Mouse (Mus musculus): ENCODE data around the gene Ap1ar. TPM values are rescaled to one million over a fixed set of nuclear protein-coding genes. Genes with fewer than 3 reads are reported as not detected.
A peak's percentile ranks its signal among the peaks of the same experiment; 100 is the strongest.
"Not testable (repeated sequence)": the region's sequence is repeated elsewhere in the genome, so short reads cannot be mapped to it uniquely, and the experiment has no call there.

The Ap1ar gene
- total RNA-seq, 2 experiments from 2014 or later, result 85.0 to 87.2 TPM

DNA sequence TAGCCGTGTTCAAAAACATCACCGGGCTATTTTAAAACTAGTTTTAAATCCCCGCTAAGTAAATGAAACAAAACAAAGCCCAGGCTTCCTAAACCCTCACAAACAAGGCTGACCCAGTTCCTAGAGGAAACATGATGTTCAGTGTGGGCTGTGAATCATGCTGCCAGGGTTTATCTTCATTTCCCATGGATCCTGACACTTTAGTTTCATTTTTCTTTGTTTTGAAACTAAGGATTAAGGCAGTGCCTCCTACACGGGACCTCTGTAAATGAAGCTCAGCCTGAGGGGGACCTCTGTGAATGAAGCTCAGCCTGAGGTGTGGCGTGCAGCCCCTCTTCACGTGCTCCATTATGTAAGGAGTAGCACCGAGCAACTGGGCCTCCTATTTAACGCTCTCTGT, 34.5 kb downstream of the Ap1ar start:
- no peak for DNase-seq
- intact Hi-C loops (cut with DNase I), result no loop called here

DNA sequence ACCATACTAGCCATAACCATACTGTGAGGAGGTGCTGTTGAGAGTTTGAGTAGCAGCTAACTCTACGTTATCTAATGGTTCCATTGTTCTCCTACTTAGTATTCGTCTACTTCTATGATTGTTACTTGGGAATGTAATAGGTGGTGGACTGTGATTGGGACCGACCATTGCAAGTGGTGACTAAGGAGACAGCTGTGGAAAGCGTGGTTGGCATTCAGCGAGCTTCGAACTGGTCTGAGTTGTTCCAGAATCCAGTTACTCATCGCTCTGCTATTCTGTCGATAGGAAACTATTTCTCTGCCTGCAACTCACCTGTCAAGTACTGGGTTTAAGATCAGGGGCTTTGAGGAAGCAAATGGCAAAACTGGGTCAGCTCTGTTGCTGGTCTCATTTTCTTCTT, 36.2 kb downstream of the Ap1ar start:
- intact Hi-C loops (cut with DNase I), result no loop called here
- DNase-seq, result no peak

DNA sequence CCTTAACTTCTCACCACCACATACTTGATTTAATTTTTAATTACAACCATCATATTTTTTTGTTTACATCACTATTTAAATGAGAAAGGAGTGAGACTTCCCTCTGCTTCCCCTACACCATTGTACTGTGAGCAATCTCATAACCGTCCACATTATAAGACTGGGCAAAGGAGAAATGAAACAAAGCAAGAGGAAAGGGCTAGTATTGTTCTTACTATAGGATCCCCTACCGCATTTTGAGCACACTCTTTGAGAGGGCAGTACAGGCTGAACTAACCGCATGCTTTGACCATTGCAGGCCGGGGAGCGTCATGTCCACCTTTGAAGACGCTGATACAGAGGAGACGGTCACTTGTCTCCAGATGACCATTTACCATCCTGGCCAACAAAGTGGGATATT, 41.1 kb downstream of the Ap1ar start:
- no peak for DNase-seq
- intact Hi-C loops (cut with DNase I), result no loop called here

DNA sequence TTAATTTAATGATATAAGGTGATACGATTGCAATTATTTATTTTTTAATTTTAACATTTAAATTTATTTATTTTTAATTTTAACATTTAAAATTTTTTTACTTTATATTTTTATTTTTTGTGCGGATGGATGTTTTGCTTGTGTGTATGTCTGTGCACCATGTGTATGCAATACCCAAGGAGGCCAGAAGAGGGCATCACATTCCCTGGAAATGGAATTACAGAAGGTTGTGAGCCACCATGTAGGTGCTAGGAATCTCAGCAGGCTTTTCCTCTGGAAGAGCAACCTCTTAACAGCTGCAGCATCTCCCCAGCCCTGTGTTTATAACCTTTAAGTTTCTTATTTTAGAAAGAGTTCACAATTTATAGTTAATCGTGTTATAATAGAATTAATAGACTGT, 41.6 kb downstream of the Ap1ar start:
- no peak for DNase-seq
- intact Hi-C loops (cut with DNase I), result no loop called here

DNA sequence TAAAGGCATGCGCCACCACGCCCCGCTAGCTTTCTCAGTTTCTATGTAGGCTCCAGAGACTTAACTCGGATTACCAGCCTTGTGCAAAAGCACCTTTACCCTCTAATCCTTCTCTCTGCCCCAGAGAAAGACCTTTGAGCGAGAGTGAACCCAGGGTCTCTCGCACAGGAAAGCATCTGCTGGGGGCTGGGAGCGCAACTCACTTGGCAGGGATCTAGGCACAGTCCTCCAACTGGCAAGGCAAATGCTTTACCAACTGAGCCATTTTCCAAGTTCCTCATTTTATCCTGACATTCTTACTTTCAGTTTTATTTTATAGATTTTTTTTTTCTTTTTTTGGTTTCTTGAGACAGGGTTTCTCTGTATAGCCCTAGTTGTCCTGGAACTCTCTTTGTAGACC, 44.3 kb downstream of the Ap1ar start:
- no peak for DNase-seq
- intact Hi-C loops (cut with DNase I), result no loop called here

DNA sequence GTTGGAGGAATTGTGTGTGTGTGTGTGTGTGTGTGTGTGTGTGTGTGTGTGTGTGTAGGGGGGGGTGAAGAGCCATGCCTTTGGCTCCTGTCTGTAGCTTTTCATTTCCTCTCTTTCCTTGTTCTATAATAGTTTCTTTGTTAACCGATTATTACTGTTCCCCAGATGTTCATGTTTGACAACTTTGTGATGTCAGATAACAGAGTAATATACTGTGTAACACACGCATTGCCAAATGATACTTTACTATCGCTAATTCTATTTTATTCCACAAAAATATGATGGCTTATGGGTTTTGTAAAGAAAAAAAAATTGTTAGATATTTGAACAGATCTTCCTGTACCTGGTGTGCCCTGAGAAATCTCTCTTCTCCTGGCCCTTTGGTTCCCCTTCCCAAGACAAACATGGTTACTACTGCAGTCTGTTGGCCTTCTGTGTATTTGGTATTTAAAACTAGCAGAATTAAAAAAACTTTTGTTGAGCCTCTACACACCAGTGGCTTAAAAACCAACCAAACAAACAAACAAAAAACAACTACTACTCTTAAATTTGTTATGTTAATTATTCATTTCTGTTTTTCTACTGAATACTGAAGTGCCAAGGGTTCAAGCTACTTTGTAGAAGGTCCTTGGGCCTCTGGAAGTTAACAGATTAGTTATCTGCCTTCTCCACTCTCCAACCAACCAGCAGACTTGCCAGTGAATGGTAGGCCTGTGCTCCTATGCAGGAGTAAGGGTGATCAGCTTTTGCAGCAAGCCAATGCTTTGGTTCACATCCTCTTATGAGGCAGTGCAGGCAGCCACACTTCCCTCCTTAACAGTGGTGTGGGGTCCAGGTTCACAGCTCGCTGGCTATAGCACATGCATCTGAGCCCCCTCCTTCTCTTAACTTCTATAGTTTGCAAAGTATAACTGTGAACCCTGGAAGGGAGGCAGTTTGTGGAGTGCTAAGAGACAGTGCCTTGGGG, 45.4 kb downstream of the Ap1ar start:
- intact Hi-C loops (cut with DNase I), result no loop called here
- no peak for DNase-seq

DNA sequence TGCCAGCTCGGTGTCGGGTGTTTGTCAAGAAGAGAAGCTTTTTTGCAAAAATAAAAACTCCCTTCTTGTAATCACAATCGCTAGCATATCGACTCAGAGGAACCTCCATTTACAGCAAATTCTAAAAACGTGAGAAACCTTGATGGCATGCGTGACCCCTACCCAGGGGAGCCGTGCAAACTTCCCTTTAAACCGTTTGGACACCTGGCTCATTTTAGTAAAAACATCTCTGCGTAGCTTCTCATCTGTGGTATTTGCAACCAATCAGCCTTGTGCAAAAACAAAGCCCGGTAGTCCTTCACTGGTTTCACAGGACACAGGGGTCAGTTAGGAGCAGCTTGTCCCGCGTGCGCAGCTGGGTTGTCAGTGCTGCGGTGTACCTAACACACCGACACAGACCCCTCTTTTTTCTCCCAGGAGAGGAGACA, 46.3 kb downstream of the Ap1ar start:
- no peak for DNase-seq
- intact Hi-C loops (cut with DNase I), result no loop called here

DNA sequence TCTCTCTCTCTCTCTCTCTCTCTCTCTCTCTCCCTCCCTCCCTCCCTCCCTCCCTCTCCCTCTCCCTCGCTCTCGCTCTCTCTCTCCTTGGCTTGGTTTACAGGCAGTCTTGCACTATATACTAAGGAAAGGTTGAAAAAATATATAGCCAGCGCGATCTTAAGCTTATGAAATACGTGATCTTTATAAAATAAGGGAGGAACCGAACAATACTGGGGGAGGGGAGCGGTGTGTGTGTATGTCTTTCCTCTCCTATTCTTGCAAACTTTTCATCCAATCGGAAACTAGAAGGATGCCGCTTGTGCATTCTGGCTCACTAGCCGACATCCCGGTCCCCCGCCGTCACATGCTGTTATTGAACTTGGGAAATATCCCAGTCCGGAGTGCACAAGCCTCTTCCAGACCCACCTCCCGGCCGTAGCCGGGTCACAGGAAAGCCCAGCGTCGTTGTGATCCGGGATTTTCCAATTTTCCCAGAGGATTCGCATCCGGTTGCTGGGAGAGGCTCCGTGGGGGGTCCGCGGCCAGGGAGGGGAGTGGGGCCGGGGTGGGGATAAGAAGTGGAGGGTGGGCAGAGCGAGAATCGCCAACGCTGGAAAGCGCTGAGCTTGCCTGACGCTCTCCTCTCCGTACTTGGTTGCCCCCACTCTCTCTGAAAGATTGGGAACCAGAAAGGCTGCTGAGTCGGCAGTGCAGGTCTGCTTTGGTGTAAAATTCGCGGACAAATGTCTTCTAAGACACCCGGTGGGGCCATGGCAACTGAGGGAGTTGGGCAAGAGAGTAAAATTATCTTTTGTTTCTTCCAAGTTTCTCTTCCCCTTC, 46.9 kb downstream of the Ap1ar start:
- peak; percentile 48 for DNase-seq
- intact Hi-C loops (cut with DNase I), result no loop called here

DNA sequence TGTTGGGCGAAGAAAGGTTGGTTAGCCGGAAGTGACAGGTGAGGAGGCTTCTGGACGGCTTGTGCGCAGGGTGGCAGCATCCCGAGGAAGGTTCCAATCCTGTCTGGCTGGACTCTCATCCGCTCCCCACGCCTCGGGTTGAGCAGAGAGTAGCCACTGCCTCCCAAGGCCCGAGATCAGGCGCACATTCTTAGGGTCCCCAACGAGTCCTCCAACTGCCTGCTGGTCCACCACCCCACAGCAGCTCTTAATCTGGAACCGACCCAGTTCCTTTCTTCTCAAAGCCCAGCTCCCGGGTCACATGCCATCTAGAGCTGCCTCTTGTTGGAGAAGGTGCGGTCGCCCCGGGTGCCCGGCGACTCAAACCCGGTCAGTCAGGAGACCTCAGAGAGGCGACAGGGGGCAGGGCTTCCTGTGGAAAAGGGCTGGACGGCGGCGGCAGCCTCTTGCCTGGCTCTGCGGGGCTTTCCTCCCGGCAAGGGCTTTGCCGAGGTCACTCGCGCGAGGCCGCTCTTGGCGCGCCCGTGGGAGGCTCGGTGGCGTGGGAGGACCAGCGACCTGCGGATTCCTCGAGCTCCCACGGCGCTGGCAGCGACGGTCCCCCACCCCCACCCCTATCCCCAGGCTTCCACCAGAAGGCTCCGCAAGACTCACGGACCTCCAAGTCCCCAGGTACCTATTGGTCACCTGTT, 47.7 kb downstream of the Ap1ar start, which contains the start of gene Tifa:
Tifa (plus strand) TSS at position 306 of the 692 bp plus-strand sequence.
- peak; percentile 46 for DNase-seq
- intact Hi-C loops (cut with DNase I), result no loop called here

DNA sequence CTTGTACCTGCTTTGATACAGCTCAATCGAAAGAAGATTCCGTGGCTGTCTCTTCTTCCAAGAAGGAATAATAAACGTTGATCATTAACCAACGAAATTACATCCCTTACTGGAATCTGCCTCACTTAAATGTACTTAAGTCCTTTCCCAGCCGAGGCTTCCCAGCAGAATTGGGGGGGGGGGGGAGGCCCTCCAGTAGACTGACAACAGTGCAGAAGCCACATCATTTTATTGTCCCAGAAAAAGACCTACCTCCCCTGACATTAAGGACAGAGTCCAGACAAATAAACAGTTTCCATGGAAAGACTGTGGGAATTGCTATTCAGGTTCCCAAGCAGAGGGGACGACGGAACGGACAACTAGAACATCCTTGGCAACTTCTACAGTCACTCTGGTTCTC, 48.4 kb downstream of the Ap1ar start:
- intact Hi-C loops (cut with DNase I), result no loop called here
- no peak for DNase-seq

DNA sequence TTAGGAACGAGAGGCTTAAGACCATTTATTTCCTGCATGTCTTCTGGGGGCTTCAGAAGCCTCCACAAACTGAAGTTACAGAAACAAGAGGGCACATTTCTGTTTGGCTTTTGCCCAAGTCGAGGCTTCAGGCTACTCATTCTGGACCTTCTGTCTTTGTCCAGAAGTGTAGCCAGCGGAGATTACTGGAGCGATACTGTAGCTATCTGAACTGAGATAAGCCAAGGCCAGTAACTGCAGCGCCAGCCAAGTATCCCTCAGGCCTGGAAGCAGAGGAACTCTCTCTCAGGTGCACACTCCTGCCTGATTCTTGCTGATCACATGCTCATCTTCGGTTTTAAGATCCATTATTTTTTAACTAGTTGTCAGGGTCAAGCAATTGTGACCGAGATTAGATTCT, 49.3 kb downstream of the Ap1ar start:
- intact Hi-C loops (cut with DNase I), result no loop called here
- DNase-seq, result no peak

DNA sequence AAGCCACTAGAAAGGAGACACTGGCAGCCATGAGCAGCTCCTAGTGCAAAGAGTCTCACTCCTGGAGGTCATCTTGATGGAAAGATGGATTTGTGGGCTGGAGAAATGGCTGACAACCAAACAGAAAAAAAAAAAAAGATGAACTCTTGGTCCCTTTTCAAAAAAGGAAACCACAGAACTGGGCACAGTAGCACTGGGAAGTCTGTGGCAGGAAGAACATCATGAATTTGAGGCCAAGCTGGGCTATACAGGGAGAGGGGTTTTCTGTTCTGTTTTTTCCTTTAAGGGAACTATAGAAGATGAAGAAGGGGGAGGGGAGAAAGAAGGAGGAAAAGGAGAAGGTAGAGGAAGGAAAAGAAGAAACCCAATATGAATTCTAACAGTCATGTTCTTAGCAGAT, 50.3 kb downstream of the Ap1ar start:
- intact Hi-C loops (cut with DNase I), result no loop called here
- no peak for DNase-seq

DNA sequence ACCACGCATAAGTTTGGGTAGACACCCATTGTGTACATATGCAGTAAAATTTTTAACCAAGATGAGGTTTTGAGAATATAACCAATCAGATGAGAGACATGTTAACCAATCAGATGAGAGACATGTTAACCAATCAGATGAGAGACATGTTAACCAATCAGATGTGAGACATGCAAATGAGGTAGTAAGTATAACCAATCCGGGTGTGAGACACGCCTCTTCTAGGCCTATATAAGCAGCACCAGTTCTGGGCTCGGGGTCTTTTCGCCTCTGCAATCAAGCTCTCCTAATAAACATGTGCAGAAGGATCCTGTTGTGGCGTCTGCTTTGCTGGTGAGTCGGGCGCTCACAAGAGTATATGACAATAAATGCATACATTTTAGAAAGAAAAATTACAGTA, 53.6 kb downstream of the Ap1ar start:
- intact Hi-C loops (cut with DNase I), result not testable (repeated sequence)

DNA sequence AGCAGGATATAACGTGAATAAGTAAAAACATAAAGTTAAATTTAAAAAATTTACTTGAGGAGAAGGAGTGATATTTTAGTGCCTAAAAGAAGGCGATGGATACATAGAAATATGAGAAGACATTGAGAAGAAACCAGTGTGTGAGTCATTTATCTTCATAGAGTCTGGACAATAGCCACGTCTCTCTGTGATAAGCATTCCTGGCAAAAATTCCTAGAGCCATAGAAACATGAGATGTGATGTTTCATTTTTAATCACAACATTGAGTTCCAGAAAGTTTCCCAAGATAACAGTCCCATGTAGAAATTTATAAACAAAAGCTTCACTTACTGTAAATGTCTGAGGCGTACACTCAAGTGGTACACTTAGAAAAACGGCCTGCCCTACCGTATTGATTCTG, 54.4 kb downstream of the Ap1ar start:
- DNase-seq, result no peak
- intact Hi-C loops (cut with DNase I), result no loop called here

More for the DNA sequence above, 53.6 kb downstream of the Ap1ar start:
- not testable (repeated sequence) for DNase-seq

DNA sequence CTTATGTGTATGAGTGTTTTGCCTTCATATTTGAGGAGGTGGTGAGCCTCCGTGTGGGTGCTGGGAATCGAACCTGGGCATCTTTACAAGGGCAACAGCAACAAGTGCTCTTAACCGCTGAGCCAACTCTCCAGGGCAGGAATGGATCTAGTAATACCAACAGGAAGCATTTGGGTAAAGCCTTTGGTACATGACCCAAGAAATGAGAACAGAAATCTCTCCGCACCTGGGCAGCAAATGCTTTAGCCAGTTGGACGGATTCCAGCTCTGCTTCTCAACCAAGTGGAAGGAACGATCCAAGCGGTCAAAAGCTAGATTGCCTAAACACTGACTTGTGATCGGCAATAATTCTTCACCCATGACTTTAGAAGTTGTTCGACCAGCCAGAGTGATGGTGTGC, 56.4 kb downstream of the Ap1ar start:
- intact Hi-C loops (cut with DNase I), result no loop called here
- DNase-seq, result no peak

DNA sequence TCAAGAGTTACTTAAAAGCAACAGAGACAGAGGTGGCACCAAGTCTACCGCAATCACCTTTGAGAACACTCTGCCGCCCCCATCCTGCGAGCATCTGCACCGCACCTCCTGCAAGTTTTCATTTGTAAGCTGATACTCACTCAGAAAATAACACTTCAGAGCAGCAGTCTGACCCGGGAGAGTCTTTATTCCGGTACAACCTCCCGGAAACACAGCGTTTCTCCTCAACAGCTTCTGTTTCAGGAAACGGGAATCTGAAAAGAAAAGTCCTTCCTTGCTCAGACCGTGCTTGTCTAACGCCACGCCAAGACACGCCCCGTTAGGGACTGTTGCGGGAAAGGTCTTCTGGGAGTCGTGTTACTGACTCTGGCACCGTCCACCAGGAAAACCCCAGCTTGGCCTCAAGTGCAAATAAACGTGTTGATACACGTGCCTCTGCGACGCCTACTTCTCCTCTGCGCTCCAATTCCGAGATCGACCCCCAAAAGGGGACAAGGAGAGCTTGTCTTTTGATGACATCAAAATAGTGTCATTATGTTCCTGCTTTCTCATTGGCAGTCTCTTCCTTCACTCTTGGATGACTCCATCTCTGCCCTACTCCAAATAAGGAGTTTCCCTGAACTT, 57.2 kb downstream of the Ap1ar start, which contains the start of gene Alpk1:
Alpk1 (minus strand) TSS at position 507 of the 624 bp plus-strand sequence.
- DNase-seq, result peak; percentile 30
- intact Hi-C loops (cut with DNase I), result no loop called here

DNA sequence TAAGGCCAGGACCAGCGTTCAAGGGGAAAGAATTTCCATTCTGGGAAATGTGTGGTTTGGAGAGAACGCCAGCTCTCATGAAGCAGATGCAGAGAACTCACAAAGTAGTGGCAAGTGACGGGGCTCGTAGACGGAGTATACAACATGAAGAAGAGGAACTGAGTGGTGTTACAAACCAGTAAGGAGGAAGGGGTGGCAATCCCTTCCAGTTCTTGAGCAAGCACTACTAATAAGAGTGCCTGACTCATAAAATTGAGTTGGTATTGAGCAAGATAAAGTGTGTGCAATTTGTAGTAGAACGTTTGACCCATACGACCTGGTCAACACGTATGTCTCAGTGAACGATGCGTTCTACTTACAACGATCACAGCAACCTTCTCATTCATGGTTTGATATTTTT, 68.2 kb downstream of the Ap1ar start:
- intact Hi-C loops (cut with DNase I), result no loop called here
- DNase-seq, result no peak

DNA sequence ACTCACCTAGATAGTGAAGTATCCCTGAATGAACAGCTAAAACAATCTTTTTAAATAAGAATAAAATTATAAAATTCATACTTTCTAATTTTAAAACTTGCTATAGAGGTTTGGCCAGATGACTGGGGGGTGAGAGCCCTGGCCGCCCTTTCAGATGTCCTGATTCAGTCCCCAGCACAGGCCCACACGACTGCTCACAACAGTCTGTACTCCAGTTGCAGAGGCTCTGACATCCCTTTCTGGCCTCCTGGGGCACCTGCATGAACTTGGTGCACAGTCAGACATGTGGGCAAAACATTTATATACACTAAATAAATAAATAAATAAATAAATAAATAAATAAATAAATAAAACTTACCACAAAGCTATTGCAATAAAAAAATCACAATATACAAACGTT, 71.4 kb downstream of the Ap1ar start:
- no peak for DNase-seq
- intact Hi-C loops (cut with DNase I), result no loop called here

DNA sequence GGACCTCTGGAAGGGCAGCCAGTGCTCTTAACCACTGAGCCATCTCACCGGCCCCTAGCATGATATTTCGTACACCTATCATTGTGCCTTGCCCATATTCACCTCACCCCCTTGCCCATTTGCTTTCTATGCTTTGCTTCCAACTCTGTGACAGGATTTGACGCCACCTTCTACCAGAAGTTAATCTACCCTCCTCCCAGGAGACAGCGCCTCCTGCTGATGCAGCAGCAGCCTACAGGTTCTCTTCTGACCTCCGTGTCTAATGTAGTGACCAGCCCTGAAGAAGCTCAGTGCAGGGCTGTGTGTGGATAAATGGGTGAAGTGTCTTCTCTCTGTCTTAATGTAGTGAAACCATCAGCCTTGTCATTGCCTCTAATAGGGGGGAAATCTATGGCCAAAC, 72.8 kb downstream of the Ap1ar start:
- no peak for DNase-seq
- intact Hi-C loops (cut with DNase I), result no loop called here

DNA sequence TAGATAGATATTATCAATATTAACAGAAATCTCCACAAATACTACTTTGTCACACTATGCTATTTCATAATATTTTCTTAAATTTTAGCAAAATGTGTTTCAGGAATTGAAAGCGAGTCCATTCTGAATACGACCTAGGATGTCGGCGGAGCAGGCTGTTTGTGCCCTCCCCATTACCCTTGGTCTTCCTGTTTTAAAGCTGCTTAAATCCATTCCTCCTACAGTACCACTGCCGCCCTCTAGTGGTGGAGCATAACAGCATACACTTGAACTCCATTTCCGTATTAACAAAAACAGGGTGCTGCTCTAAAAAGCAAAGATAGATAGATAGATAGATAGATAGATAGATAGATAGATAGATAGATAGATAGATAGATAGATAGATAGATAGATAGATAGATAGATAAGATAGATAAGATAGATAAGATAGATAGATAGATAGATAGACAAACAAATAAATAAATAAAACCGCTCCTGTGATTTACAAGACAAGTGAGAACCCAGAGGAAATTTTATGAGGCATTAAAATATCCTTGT, 74.2 kb downstream of the Ap1ar start:
- intact Hi-C loops (cut with DNase I), result no loop called here
- DNase-seq, result peak; percentile 84
